Mouse (Mus musculus): Measurements from ENCODE around the gene Dnajc8.

The Dnajc8 gene

DNA sequence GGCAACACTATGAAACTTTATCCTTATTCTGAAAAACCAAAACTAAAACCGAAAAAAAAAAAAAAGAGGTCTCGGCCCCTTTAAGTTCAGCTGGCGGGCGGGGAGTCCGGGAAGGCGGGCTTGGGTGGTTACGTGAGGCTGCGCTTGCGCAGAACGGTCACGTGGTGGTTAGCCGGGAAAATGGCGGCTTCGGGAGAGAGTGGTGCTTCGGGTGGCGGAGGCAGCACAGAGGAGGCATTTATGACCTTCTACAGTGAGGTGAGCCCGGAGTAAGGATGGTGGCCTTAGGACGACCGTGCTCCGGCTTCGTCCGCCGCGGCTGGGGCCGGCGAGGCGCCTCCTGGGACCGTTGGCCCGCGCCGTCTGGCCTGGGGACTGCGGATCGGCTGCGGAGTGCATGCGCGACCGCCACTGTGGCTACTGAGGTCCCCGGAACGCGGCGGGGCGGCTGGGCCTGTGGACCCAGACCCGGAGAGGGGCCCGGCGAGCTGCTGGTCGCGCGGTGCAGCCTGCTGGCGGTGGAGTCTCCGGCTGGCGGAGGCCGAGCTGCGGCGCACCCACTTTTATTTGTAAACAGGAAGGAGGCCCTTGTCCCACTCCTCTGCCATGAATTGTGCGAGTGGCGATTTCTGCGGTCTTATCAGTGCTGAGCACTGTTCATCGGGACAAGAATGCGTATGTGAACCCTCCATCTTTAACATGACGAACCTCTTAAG, at the start of gene Dnajc8:
Gene Dnajc8, plus strand, starts transcription at position 145 of the 716 bp plus-strand sequence.
- peak; percentile 86 to 93 for DNase-seq (ENCODE audit: low spot score in 2 of 2)

- DNase-seq (ENCODE audit: low spot score in 2 of 2), result no peak
These were observed 46.8 kb upstream of the Dnajc8 start for GRCm38 (mm10) chr4:132488521-132488920.

GRCm38 (mm10) chr4:132488976-132489375, 46.4 kb upstream of the Dnajc8 start:
- DNase-seq (ENCODE audit: low spot score in 2 of 2), result no peak

DNA sequence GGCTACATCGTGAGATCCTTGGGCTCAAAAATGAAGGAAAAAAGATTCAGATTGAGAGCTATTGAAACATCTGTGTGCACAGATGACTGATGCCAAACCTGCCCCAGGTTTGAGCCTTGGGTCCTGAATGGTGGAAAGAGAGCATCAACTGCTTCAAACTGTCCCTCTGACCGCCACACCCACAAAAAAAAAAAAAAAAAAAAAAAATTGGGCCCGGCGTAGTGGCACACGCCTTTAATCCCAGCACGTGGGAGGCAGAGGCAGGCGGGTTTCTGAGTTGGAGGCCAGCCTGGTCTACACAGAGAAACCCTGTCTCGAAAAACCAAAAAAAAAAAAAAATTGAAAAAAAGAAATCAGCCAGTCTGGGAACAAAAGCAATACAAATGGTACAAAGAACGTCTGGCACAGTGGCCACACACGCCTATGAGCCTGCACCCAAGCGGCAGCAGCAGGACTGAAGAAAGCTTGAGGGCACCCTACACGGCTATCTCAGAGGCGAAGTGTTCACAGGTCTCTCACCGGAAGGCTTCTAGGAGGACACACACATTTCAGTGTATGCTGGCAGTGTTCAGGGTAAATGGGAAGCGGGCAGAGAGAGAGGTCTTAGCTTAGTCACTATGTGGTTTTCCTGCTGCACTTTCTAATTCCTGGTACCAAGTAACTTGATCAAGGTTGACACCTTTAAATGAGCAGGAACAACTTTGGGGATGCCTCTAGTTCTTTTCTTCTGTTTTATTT, 44.9 kb upstream of the Dnajc8 start:
- no peak for DNase-seq (ENCODE audit: low spot score in 2 of 2)

GRCm38 (mm10) chr4:132491057-132491456, 44.3 kb upstream of the Dnajc8 start:
- DNase-seq (ENCODE audit: low spot score in 2 of 2), result no peak

- DNase-seq (ENCODE audit: low spot score in 2 of 2), result no peak
These were observed 43.6 kb upstream of the Dnajc8 start for GRCm38 (mm10) chr4:132491748-132492147.

- DNase-seq (ENCODE audit: low spot score in 2 of 2), result no peak
These were observed 42.9 kb upstream of the Dnajc8 start for GRCm38 (mm10) chr4:132492178-132493060.

- no peak for DNase-seq (ENCODE audit: low spot score in 2 of 2)
These were observed 41.0 kb upstream of the Dnajc8 start for GRCm38 (mm10) chr4:132494271-132494918.

DNA sequence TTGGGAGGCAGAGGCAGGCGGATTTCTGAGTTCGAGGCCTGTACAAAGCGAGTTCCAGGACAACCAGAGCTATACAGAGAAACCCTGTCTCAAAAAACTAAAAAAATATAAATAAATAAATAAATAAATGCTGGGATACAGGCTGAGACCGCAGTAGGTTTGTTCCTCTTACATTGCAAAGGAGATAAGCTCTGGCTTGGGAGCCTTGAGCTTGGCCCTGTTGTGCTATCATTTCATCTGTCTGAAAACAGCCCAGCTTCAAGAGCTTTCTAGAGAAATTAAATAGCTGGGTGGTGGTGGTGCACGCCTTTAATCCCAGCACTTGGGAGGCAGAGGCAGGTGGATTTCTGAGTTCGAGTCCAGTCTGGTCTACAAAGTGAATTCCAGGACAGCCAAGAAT, 33.7 kb upstream of the Dnajc8 start:
- DNase-seq (ENCODE audit: low spot score in 2 of 2), result no peak

DNA sequence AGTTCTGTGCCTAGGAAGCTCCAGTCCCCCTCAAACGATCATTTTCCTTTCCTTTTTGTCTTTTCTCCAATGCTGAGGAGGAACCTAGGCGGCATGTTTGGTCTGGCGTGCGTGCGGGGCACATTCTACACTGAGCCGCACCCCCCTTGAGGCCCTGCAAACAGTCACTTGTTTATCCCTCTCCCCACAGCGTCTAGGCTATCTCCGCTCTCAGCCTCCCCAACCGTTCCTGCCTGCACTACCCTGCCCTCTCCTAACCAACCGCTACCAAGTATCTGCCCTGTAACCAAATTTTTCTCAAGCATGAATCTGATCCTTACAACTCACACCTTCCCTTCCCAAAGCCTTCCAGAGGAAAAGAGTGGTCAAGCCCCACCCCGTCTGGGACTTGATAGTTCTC, 32.0 kb upstream of the Dnajc8 start:
- no peak for DNase-seq (ENCODE audit: low spot score in 2 of 2)

DNA sequence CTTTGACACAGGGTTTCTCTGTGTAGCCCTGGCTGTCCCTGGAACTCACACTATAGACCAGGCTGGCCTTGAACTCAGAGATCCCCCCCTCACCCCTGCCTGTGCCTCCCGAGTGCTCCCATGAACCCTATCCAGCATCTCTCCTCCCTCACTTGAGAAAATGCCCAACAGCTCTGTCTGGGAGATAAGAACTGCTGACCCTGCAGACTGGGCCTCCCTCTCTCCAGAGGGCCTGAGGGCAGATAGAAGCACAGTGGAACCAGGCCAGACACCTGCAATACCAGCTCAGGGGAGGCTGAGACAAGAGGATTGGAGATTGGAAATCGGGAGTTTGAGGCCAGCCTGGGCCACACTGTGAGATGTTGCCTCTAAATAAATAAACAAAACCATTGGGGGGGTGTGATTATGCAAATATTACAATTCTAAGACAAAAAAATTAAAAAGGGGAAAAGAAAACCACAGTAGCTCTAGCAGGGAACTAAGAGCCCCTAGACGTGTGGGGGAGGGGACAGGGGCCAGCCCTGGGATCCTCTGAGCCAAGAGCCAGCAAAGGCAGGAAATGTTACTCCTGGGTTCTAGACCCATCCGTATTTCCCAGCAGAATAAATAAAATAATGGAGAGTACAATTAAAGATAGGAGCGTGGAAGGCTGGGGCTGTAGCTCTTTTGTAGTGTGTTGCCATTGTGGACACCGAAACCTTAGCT, 30.2 kb upstream of the Dnajc8 start:
- DNase-seq (ENCODE audit: low spot score in 2 of 2), result no peak

DNA sequence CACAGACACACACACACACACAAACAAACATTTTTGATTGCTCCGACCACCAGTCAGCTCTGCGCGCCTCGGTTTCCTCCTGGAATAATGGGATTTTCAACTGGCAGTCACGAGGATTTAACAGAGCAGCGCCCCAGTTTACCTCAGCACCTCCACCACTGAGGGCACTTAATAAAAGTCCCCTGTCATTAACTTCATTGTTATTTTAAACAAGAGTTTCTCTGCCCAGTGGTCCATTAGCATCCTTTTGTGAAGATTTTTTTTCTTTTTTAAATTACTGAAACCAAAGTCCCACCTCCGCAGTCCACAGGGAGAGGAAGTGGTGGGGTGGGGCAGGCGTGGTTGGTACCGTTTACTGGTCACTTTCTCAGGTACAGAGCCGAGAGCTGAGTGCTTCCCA, 29.6 kb upstream of the Dnajc8 start:
- DNase-seq (ENCODE audit: low spot score in 2 of 2), result no peak

- no peak for DNase-seq (ENCODE audit: low spot score in 2 of 2)
These were observed 29.1 kb upstream of the Dnajc8 start for GRCm38 (mm10) chr4:132506250-132506649.

GRCm38 (mm10) chr4:132507210-132507609, 28.1 kb upstream of the Dnajc8 start:
- DNase-seq (ENCODE audit: low spot score in 2 of 2), result no peak

GRCm38 (mm10) chr4:132509621-132510296, 25.6 kb upstream of the Dnajc8 start:
- peak; percentile 63 to 64 for DNase-seq (ENCODE audit: low spot score in 2 of 2)

GRCm38 (mm10) chr4:132510352-132510798, 25.0 kb upstream of the Dnajc8 start, which contains the start of gene Sesn2:
Gene Sesn2 (minus strand): TSS chr4:132510501.
- peak; percentile 95 to 96 for DNase-seq (ENCODE audit: low spot score in 2 of 2)

- DNase-seq (ENCODE audit: low spot score in 2 of 2), result no peak
These were observed 23.3 kb upstream of the Dnajc8 start for GRCm38 (mm10) chr4:132512080-132512479.

DNA sequence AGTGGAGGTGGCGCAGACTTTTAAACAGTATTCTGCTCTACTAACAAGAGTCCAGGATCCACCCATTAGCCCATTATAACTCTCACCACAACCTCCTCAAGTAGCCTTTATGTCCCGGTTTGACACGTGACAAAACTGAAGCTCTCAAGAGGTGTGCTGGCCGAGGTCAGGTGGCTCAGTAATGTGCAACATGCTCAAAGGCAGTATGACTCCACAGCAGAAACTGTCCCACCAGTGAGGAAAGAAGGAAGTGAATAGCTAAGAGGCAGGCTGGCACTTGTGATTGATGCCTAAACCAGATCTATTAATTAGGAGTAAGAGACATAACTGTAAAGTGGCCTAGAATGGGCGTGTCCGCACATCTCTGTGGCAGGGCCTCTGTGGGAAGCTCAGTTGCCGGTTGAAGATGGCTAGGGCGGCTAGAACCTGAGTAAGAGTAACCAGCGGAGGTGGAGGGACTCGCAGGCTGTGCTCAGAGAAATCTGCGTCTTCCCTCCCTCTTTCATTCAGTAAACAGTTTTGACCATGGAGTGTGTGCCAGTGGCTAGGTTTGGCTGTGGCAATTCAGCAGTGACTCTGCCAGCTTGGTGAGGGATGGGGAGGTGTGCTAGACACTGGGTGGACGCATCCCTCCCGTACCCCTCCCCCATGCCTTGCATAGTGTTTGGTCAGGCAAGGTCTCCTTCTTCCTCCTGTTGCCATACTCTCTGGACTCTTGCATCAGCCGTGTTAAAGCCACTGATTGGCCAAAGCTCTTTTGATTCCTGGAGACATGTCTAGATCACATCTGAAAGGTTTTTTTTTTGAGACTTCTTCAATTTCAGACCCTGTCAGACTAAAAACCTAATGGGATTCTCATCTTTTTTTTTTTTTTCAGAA, 21.7 kb upstream of the Dnajc8 start:
- DNase-seq (ENCODE audit: low spot score in 2 of 2), result no peak

DNA sequence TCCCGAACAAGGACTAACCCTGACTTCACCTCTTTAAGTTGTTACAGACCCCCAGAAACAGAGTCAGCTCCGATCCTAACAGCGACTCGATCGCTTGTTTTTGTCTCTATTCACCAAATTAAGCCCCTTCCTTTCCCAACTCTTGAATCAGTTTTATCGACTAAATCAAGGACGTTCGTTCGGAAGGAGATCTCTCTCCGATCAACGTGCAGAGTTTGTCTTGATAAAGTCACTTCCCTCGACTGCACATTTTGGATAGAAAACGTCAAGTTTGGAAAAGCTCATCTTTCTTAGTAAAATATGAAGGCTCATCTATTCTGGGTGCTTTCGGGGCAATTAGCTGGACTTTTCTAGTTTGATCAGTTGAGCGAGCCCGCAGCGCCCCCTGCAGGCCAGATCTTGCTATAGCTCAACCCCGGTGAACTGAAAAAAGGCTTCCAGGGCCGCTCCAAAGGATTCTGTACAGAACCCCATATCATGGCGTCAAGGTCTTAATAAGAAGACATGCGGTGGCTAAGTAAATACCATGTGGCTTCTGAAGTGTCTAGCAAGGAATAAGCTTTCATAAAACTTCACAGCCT, 20.7 kb upstream of the Dnajc8 start:
- peak; percentile 57 to 81 for DNase-seq (ENCODE audit: low spot score in 2 of 2)

Measured in frontal cortex, postnatal 14 days (tissue).